Mouse (Mus musculus) forebrain, postnatal 0 days (tissue): ENCODE results near the gene Tmem259. TPM values are rescaled to one million over a fixed set of nuclear protein-coding genes. Genes with fewer than 3 reads are reported as not detected.

Experiments used
- ATAC-seq: fragments of 200-750 bp; cut with Nextera tagmentation; 2 replicates; pipeline ENCODE4 v1.8.0; 2017; ENCODE audit warnings: mild to moderate bottlenecking, moderate library complexity
- DNase-seq: peaks from one replicate; pipeline ENCODE4 v3.0.0-alpha.2; 2015
- H3K27ac ChIP-seq: fragments of 300-500 bp; sonication (generic); 2 replicates; pipeline ENCODE4 v1.5.1; 2014; ENCODE audit warnings: low read depth, mild to moderate bottlenecking, antibody characterized with exemption, low read length, moderate library complexity, mixed read lengths
- H3K27me3 ChIP-seq: fragments of 300-500 bp; sonication (generic); 2 replicates; pipeline ENCODE4 v1.6.1; 2014; ENCODE audit warnings: mild to moderate bottlenecking, low read length, mixed read lengths; ENCODE audit not compliant: insufficient read depth
- H3K36me3 ChIP-seq: fragments of 300-500 bp; sonication (generic); 2 replicates; pipeline ENCODE4 v1.6.1; 2014; ENCODE audit warnings: mild to moderate bottlenecking, moderate library complexity; ENCODE audit not compliant: insufficient read depth
- H3K4me1 ChIP-seq: fragments of 300-500 bp; sonication (generic); 2 replicates; pipeline ENCODE4 v1.6.1; 2014; ENCODE audit warnings: antibody characterized with exemption; ENCODE audit not compliant: insufficient read depth
- H3K4me2 ChIP-seq: fragments of 300-500 bp; sonication (generic); 2 replicates; pipeline ENCODE4 v1.6.1; 2014; ENCODE audit warnings: low read depth, mild to moderate bottlenecking, moderate library complexity
- H3K4me3 ChIP-seq: fragments of 300-500 bp; sonication (generic); 2 replicates; pipeline ENCODE4 v1.5.1; 2014; ENCODE audit warnings: low read depth, low read length, mixed read lengths
- H3K9ac ChIP-seq: fragments of 300-500 bp; sonication (generic); 2 replicates; pipeline ENCODE4 v1.6.1; 2014; ENCODE audit warnings: mild to moderate bottlenecking
- H3K9me3 ChIP-seq: fragments of 300-500 bp; sonication (generic); 2 replicates; pipeline ENCODE4 v1.6.1; 2016; ENCODE audit warnings: low read length
- CTCF ChIP-seq: sonication (generic); IDR thresholded peaks from 2 replicates; pipeline ENCODE4 v1.5.1; 2016; ENCODE audit warnings: antibody characterized with exemption, control low read depth, low read depth
- WGBS: fragments of 180-500 bp; shearing (Covaris S2); extraction: QIAGEN DNeasy Blood & Tissue Kit; methylation state at CpG from one replicate; pipeline ENCODE4 v1.1.7; 2014; 5-methylcytosine and 5-hydroxymethylcytosine counted together
- polyA plus RNA-seq: library from polyadenylated mRNA; unstranded; fragments of >200 nt; fragmentation: Nextera tagmentation; extraction: Ambion mirVana; gene quantifications from 2 replicates; pipeline ENCODE4 v1.2.1, GENCODE M21; 2015
- total RNA-seq: library from RNA; depleted of rRNA; stranded (reverse); fragments of >200 nt; gene quantifications from 2 replicates; pipeline ENCODE4 v1.2.3, GENCODE M21; 2014

The Tmem259 gene
- total and polyA plus RNA-seq, 2 experiments from 2014 or later, result 26.5 to 129 TPM

GRCm38 (mm10) chr10:79943471-79943901 is 40.6 kb downstream of the Tmem259 start:
- ATAC-seq (no peak), DNase-seq (no peak)
- TF ChIP-seq CTCF, result no peak
- Histone ChIP-seq H3K4me3 (no peak overlapping the region), H3K36me3 (no peaks in the 10 kb centered on the region), H3K27ac (no peak overlapping the region), H3K9me3 (no peaks in the 10 kb centered on the region), H3K27me3 (no peaks in the 10 kb centered on the region), H3K4me2 (no peak overlapping the region), H3K4me1 (no peaks in the 10 kb centered on the region), H3K9ac (no peak overlapping the region)
- WGBS, result 82% methylated on average over 9 of the region's 9 CpGs

DNA sequence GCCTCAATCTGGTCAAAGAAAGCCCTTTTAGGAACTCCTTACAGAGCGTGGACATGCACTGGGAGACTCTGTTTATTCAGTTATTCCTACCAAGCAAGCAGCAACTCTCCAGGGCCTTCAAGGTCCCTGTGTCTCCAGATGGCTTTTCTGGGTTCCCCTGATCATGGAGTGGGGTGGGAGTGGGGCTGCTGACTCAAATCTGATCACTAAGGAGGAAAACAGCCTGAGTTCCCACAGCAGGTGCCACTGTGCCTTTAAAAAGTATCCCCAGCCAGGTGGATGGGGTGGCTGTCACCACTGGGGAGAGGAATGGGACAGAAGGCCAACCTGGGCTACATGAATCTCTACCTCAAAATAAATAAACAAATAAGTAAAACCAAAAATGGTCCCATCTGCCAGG is 41.1 kb downstream of the Tmem259 start:
- DNase-seq (no peak), ATAC-seq (no peak)
- TF ChIP-seq CTCF, result no peak
- H3K9me3 ChIP-seq, result no peaks in the 10 kb centered on the region
- no peak overlapping the region for H3K27ac ChIP-seq
- no peak overlapping the region for H3K9ac ChIP-seq
- H3K4me1 ChIP-seq, result no peaks in the 10 kb centered on the region
- H3K4me3 ChIP-seq, result no peak overlapping the region
- H3K4me2 ChIP-seq, result no peak overlapping the region
- H3K27me3 ChIP-seq, result no peaks in the 10 kb centered on the region
- 93% methylated on average over 1 of the region's 1 CpGs for WGBS
- H3K36me3 ChIP-seq, result no peaks in the 10 kb centered on the region

DNA sequence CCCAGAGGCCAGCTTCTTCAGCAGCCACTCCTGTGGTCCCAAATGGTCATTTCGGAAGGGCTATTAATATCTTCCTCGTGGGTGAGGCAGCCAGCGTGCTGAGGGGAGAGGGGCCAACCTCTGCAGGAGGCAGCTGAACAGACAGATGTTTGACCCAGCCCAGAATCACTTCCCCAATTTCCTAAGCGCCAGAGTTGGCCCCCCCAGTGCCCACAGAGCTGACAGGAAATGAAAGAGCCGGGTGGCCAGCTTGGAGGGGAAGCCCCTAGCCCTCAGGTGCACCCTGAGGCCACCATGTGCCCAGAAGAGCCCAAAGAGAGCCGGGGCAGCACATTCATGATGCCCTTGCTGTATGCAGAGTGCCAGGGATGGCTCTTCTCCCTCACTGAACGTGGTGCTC is 43.4 kb downstream of the Tmem259 start:
- DNase-seq, result no peak
- no peak for ATAC-seq

GRCm38 (mm10) chr10:79937775-79938526 is 46.2 kb downstream of the Tmem259 start:
- H3K4me2 ChIP-seq, result no peak overlapping the region
- no peak overlapping the region for H3K9ac ChIP-seq
- ATAC-seq, result no peak
- H3K4me3 ChIP-seq, result no peak overlapping the region
- DNase-seq, result no peak
- 71% methylated on average over 11 of the region's 11 CpGs for WGBS
- H3K36me3 ChIP-seq, result no peaks in the 10 kb centered on the region; the same call in 1 of the 2 replicates
- H3K27me3 ChIP-seq, result no peaks in the 10 kb centered on the region
- no peaks in the 10 kb centered on the region for H3K4me1 ChIP-seq
- no peak for TF ChIP-seq CTCF
- no peaks in the 10 kb centered on the region for H3K9me3 ChIP-seq
- no peak overlapping the region for H3K27ac ChIP-seq

More for the DNA sequence above, 43.4 kb downstream of the Tmem259 start:
- Histone ChIP-seq H3K27me3 (no peaks in the 10 kb centered on the region), H3K36me3 (no peaks in the 10 kb centered on the region), H3K4me1 (no peaks in the 10 kb centered on the region), H3K4me2 (no peak overlapping the region), H3K4me3 (no peak overlapping the region), H3K9ac (no peak overlapping the region), H3K9me3 (no peaks in the 10 kb centered on the region), H3K27ac (no peak overlapping the region)
- no peak for TF ChIP-seq CTCF
- 74% methylated on average over 7 of the region's 7 CpGs for WGBS

DNA sequence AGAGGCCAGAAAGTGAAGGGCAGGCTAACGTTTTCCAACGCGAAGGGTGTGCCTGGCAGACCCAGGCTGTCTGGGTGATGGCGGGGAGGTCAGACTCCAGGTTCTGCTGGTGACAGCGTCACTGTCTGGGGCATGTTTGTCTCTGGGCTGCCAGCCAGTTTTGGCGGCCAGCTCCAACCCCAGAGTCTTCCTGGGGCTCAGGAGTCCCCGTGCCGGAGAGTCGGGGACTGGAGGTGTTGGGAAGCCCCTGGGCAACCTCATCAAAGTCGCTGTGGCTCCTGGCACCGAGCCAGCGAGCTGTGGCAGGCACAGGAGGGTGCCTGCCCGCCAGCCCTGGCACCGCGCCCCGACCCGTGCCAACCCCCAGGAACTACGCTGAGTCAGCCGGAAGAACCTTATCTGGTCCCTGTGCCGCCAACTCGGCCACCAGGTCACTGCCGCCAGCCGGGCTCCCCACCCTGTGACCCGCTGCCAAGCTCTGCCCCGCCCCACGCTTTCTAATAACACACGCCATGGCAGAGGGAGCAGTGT is 47.2 kb downstream of the Tmem259 start:
- no peak overlapping the region for H3K4me3 ChIP-seq
- H3K9me3 ChIP-seq, result no peaks in the 10 kb centered on the region
- H3K9ac ChIP-seq, result no peak overlapping the region
- no peaks in the 10 kb centered on the region for H3K27me3 ChIP-seq
- DNase-seq (no peak), ATAC-seq (no peak)
- H3K27ac ChIP-seq, result no peak overlapping the region
- no peak for TF ChIP-seq CTCF
- WGBS, result 36% methylated on average over 27 of the region's 27 CpGs
- H3K4me2 ChIP-seq, result 0 out of 2 replicates have a peak overlapping the region, but pooled peaks have one; percentile 19
- peaks cover 2% of the 10 kb centered on the region; the same call in 1 of the 2 replicates for H3K36me3 ChIP-seq
- no peaks in the 10 kb centered on the region for H3K4me1 ChIP-seq

- Histone ChIP-seq H3K36me3 (peaks cover 8% of the 10 kb centered on the region; the same call in 1 of the 2 replicates), H3K9ac (no peak overlapping the region), H3K27me3 (no peaks in the 10 kb centered on the region), H3K4me3 (no peak overlapping the region), H3K4me1 (no peaks in the 10 kb centered on the region), H3K4me2 (no peak overlapping the region), H3K9me3 (no peaks in the 10 kb centered on the region), H3K27ac (no peak overlapping the region)
- no peak for DNase-seq
- ATAC-seq, result no peak
- 76% methylated on average over 10 of the region's 10 CpGs for WGBS
- TF ChIP-seq CTCF, result no peak
These were observed 47.7 kb downstream of the Tmem259 start for GRCm38 (mm10) chr10:79936284-79936910.
